Mouse (Mus musculus) hindbrain, embryonic 16.5 days (tissue): ENCODE data around the gene Pbrm1. TPM values are rescaled to one million over a fixed set of nuclear protein-coding genes. Genes with fewer than 3 reads are reported as not detected.

Experiments used
- ATAC-seq: fragments of 200-750 bp; cut with Nextera tagmentation; 2 replicates; pipeline ENCODE4 v1.8.0; 2017; ENCODE audit warnings: moderate TSS enrichment, moderate library complexity
- H3K27ac ChIP-seq: fragments of 300-500 bp; sonication (generic); 2 replicates; pipeline ENCODE4 v1.5.1; 2014; ENCODE audit warnings: low read depth, mild to moderate bottlenecking, control low read depth, low read length, moderate library complexity
- H3K27me3 ChIP-seq: fragments of 300-500 bp; sonication (generic); replicated peaks from 2 replicates; pipeline ENCODE4 v1.6.1; 2014; ENCODE audit warnings: low read length; ENCODE audit not compliant: control insufficient read depth, insufficient read depth
- H3K36me3 ChIP-seq: fragments of 300-500 bp; sonication (generic); 2 replicates; pipeline ENCODE4 v1.6.1; 2014; ENCODE audit warnings: mild to moderate bottlenecking, low read length, moderate library complexity, mixed read lengths; ENCODE audit not compliant: control insufficient read depth, insufficient read depth
- H3K4me1 ChIP-seq: fragments of 300-500 bp; sonication (generic); 2 replicates; pipeline ENCODE4 v1.6.1; 2014; ENCODE audit warnings: low read depth, low read length; ENCODE audit not compliant: control insufficient read depth, insufficient read depth
- H3K4me2 ChIP-seq: fragments of 300-500 bp; sonication (generic); 2 replicates; pipeline ENCODE4 v1.6.1; 2014; ENCODE audit warnings: mild to moderate bottlenecking, low read length, control low read depth, moderate library complexity
- H3K4me3 ChIP-seq: fragments of 300-500 bp; sonication (generic); 2 replicates; pipeline ENCODE4 v1.5.1; 2014; ENCODE audit warnings: mild to moderate bottlenecking, low read length, control low read depth, moderate library complexity
- H3K9ac ChIP-seq: fragments of 300-500 bp; sonication (generic); 2 replicates; pipeline ENCODE4 v1.6.1; 2014; ENCODE audit warnings: low read depth, mild to moderate bottlenecking, control low read depth, low read length, moderate library complexity
- H3K9me3 ChIP-seq: fragments of 300-500 bp; sonication (generic); 2 replicates; pipeline ENCODE4 v1.6.1; 2014; ENCODE audit warnings: mild to moderate bottlenecking, low read length, moderate library complexity; ENCODE audit not compliant: control insufficient read depth
- WGBS: fragments of 180-500 bp; shearing (Covaris S2); extraction: QIAGEN DNeasy Blood & Tissue Kit; methylation state at CpG from one replicate; pipeline ENCODE4 v1.1.7; 2014; 5-methylcytosine and 5-hydroxymethylcytosine counted together
- polyA plus RNA-seq: library from polyadenylated mRNA; unstranded; fragments of >200 nt; fragmentation: Nextera tagmentation; extraction: Ambion mirVana; gene quantifications from 2 replicates; pipeline ENCODE4 v1.2.1, GENCODE M21; 2015

The Pbrm1 gene
- polyA plus RNA-seq, 1 experiment from 2014 or later, result 98.7 TPM

DNA sequence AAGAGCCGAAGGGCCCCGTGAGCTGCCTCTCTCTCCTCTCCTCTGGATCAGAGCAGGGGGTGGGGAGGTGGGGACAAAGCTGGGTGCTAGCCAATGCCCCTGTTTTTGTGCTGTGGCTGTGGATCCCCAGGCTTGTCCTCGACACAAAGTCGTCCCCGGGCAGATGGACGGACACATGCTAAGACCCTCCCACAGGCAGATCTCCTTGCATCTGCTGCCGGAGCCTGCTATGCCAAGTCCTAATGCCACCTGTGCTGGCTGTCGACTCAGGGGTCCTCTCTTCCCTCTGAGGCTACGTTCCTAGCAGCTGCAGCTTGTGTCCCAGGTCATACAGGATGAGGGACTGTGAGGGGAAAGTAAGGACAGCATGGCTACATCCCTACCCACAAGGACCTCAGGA is 147.9 kb downstream of the Pbrm1 start:
- Histone ChIP-seq H3K27me3 (no peaks in the 10 kb centered on the region), H3K9ac (no peak overlapping the region), H3K9me3 (no peaks in the 10 kb centered on the region), H3K36me3 (peaks cover 12% of the 10 kb centered on the region), H3K4me1 (peaks cover 5% of the 10 kb centered on the region), H3K27ac (no peak overlapping the region), H3K4me3 (no peak overlapping the region), H3K4me2 (no peak overlapping the region; the same call in 1 of the 2 replicates)
- 37% methylated on average over 9 of the region's 9 CpGs for WGBS
- ATAC-seq, result no peak

DNA sequence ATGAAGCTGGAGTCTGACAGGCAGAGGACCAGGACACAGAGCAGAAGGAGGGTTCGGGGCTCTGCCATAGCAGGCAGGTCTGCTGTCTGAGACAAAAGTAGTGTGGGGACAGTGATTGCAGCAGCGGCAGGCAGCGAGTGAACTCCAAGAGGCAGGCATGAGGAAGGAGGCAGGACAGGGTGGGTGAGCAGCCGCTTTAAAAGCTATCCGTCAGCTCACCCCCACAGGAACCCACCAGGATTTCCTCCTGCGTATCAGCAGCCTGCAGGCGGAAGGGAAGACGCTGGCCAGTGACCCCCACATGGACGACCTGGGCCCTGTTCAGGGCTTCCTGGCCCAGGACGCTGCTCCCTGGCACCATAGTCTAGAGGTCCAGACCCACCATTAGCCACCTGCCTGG is 149.5 kb downstream of the Pbrm1 start, which contains the start of gene Stab1:
TSS of gene Stab1 (minus strand) at position 217 of the 400 bp plus-strand sequence.
- Histone ChIP-seq H3K27me3 (no peaks in the 10 kb centered on the region), H3K4me3 (no peak within 1 kb of the TSS), H3K27ac (peak within 1 kb of the TSS; percentile 20; the same call in 1 of the 2 replicates), H3K4me1 (peaks cover 5% of the 10 kb centered on the region), H3K9ac (0 out of 2 replicates have a peak within 1 kb of the TSS, but pooled peaks have one; percentile 13), H3K4me2 (no peak within 1 kb of the TSS), H3K9me3 (no peaks in the 10 kb centered on the region), H3K36me3 (peaks cover 28% of the 10 kb centered on the region)
- WGBS, result 56% methylated on average over 10 of the region's 10 CpGs
- ATAC-seq, result no peak

DNA sequence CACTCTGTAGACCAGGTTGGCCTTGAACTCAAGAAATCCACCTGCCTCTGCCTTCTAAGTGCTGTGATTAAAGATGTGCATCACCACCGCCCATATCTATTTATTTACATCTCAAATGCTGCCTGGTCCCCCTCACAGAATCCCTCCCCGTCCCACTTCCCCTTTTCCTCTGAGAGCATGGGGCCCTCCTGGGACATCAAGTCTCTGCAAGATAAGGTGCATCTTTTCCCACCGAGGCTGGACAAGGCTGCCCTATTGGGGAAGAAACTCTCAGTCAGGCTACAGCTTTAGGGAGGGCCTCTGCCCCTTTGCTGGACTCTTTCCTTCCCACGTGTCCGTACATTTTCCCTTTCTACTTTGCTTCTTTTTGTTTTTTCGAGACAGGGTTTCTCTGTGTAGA is 150.6 kb downstream of the Pbrm1 start:
- 85% methylated on average over 6 of the region's 6 CpGs for WGBS
- Histone ChIP-seq H3K4me3 (no peak overlapping the region), H3K36me3 (peaks cover 34% of the 10 kb centered on the region)

DNA sequence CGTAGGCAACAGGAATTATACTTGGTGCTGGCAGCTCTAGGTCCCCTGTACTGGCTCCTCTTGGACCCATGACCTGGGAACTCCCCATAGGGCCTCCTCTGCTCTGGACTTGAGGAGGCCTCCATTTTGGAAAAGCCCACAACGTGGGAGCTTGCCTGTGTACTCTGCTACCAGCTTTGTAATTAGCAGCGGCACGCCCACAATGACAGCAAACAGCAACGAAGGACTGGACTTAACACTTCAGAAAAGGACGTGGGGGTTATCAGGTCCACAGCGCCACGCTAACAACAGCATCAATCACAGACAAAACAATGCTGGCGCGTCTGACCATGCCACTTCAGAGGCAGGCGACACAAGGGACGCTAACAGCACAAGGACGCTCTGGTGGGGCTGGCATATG is 152.0 kb downstream of the Pbrm1 start:
- no peaks in the 10 kb centered on the region for H3K9me3 ChIP-seq

More for the DNA sequence above, 150.6 kb downstream of the Pbrm1 start:
- Histone ChIP-seq H3K9me3 (no peaks in the 10 kb centered on the region), H3K9ac (no peak overlapping the region), H3K4me2 (no peak overlapping the region), H3K27me3 (no peaks in the 10 kb centered on the region), H3K4me1 (peaks cover 5% of the 10 kb centered on the region), H3K27ac (no peak overlapping the region)
- ATAC-seq, result no peak

More for the DNA sequence above, 152.0 kb downstream of the Pbrm1 start:
- Histone ChIP-seq H3K4me3 (no peak overlapping the region), H3K27ac (0 out of 2 replicates have a peak overlapping the region, but pooled peaks have one; percentile 39), H3K36me3 (peaks cover 49% of the 10 kb centered on the region), H3K4me1 (peaks cover 5% of the 10 kb centered on the region), H3K9ac (no peak overlapping the region), H3K27me3 (no peaks in the 10 kb centered on the region), H3K4me2 (no peak overlapping the region)
- WGBS, result 78% methylated on average over 13 of the region's 13 CpGs
- no peak for ATAC-seq

Other genes with a start within 250 kb of the Pbrm1 start
- gene Tmem110, start 193.5 kb upstream of the Pbrm1 start, polyA plus RNA-seq, result 19.6 and 21.9 TPM in 2 replicates
- 1.3 and 2.6 TPM in 2 replicates for gene Mustn1, start 139.9 kb upstream of the Pbrm1 start, polyA plus RNA-seq
- gene Itih4, start 132.7 kb upstream of the Pbrm1 start, polyA plus RNA-seq, result not detected in 2 replicates
- gene Itih3, start 95.4 kb upstream of the Pbrm1 start, polyA plus RNA-seq, result 3.8 and 4.7 TPM in 2 replicates
- gene Itih1, start 75.8 kb upstream of the Pbrm1 start, polyA plus RNA-seq, result not detected in 2 replicates
- 15.6 and 16.3 TPM in 2 replicates for gene Nek4, start 67.8 kb upstream of the Pbrm1 start, polyA plus RNA-seq
- 55.7 and 59.5 TPM in 2 replicates for gene Glt8d1, start 17.7 kb upstream of the Pbrm1 start, polyA plus RNA-seq
- 340 and 355 TPM in 2 replicates for gene Spcs1, start 17.5 kb upstream of the Pbrm1 start, polyA plus RNA-seq
- gene Gnl3, start within 50 bp of the Pbrm1 start, polyA plus RNA-seq, result 40.1 and 49.0 TPM in 2 replicates
- 51.3 and 53.9 TPM in 2 replicates for gene Smim4, start 109.8 kb downstream of the Pbrm1 start, polyA plus RNA-seq
- gene Nt5dc2, start 111.9 kb downstream of the Pbrm1 start, polyA plus RNA-seq, result 192 and 222 TPM in 2 replicates
- gene Stab1, start 149.5 kb downstream of the Pbrm1 start, polyA plus RNA-seq, result 13.5 and 17.5 TPM in 2 replicates
- 2.3 and 15.0 TPM in 2 replicates for gene Tnnc1, start 189.2 kb downstream of the Pbrm1 start, polyA plus RNA-seq
- 304 and 382 TPM in 2 replicates for gene Nisch, start 197.8 kb downstream of the Pbrm1 start, polyA plus RNA-seq
- 0.61 and 0.66 TPM in 2 replicates for gene Sema3g, start 198.7 kb downstream of the Pbrm1 start, polyA plus RNA-seq
- gene Phf7, start 232.2 kb downstream of the Pbrm1 start, polyA plus RNA-seq, result 7.8 and 9.8 TPM in 2 replicates
- gene Bap1, start 232.3 kb downstream of the Pbrm1 start, polyA plus RNA-seq, result 102 and 120 TPM in 2 replicates